ENCODE assay signal across 21 mouse cellular contexts in the genomic region with DNA sequence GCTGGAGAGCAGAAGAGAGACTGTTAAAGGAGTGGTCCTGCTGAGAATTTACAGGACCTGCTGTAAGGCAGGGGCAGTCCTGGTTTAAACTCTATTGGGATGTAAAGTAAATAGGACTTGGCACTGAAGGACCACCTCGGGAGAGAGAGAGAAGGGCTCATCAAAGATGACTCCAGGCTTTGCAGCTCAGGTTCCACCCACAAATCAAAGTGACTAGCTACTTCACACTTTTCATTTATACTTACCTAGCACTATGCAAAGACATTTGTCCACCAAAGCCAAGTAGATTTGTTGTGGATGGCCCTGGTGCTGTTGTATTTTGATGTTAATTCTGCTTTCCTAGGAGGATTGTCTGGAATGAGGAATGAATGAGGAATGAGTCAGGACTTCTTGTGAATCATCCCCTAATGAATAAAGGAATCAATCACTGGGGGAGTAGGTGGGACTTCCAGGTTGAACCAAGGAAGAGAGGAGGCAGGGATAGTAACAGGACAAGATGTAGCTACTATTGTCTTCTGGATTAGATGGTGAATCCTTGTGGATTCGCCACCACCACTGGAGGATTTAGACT. TPM values are rescaled to one million over a fixed set of nuclear protein-coding genes. Genes with fewer than 3 reads are reported as not detected.
DNase-seq lines count a peak whose midpoint lies in the region; ATAC-seq lines count a peak whose summit lies in the region.
"Had no signal": no experiment of that assay in that cellular context is flagged by ENCODE, and none has a peak within 500 bp of the region (broad histone marks: within the 10 kb centered on the region; RNA-seq: fewer than 3 reads in every experiment).

No protein-coding gene starts in this region.

- H3K9ac ChIP-seq in midbrain, embryonic 11.5 days (ENCODE audit: low read length) = no peak overlapping the region
- no peak overlapping the region for H3K9ac ChIP-seq in midbrain, embryonic 13.5 days (replicated peaks)
- H3K9ac ChIP-seq: heart, embryonic 13.5 days; hindbrain, embryonic 13.5 days; intestine, embryonic 15.5 days had no signal

- H3K36me3 ChIP-seq in midbrain, embryonic 11.5 days (ENCODE audit: control insufficient read depth, insufficient read depth, low read length) = no peaks in the 10 kb centered on the region
- H3K36me3 ChIP-seq in midbrain, embryonic 13.5 days = no peaks in the 10 kb centered on the region
- H3K36me3 ChIP-seq: embryonic facial prominence, embryonic 10.5 days; forebrain, embryonic 10.5 days; heart, embryonic 13.5 days; hindbrain, embryonic 13.5 days; intestine, embryonic 15.5 days had no signal

- H3K9me3 ChIP-seq in midbrain, embryonic 11.5 days (ENCODE audit: control insufficient read depth, low read length) = no peaks in the 10 kb centered on the region
- no peaks in the 10 kb centered on the region for H3K9me3 ChIP-seq in midbrain, embryonic 13.5 days
- H3K9me3 ChIP-seq: embryonic facial prominence, embryonic 10.5 days; forebrain, embryonic 10.5 days; heart, embryonic 13.5 days; hindbrain, embryonic 13.5 days; intestine, embryonic 15.5 days had no signal

- no peak for ATAC-seq in midbrain, embryonic 11.5 days (ENCODE audit: low FRiP score)
- no peak for ATAC-seq in midbrain, embryonic 13.5 days
- ATAC-seq: forebrain, embryonic 14.5 days; intestine, embryonic 15.5 days had no signal

- WGBS in midbrain, embryonic 11.5 days = 31% methylated on average over 2 of the region's 2 CpGs
- 39% methylated on average over 2 of the region's 2 CpGs for WGBS in midbrain, embryonic 13.5 days

- H3K4me1 ChIP-seq in midbrain, embryonic 11.5 days (ENCODE audit: control insufficient read depth, insufficient read depth, low read length) = no peaks in the 10 kb centered on the region
- no peaks in the 10 kb centered on the region for H3K4me1 ChIP-seq in midbrain, embryonic 13.5 days (replicated peaks)
- H3K4me1 ChIP-seq: forebrain, embryonic 10.5 days; heart, embryonic 13.5 days; hindbrain, embryonic 13.5 days; intestine, embryonic 15.5 days had no signal

- intact Hi-C loops in heart, postnatal 25 days (cut with DNase I) = no loop called here

- H3K27me3 ChIP-seq in midbrain, embryonic 11.5 days (ENCODE audit: control insufficient read depth, insufficient read depth, low read length) = no peaks in the 10 kb centered on the region
- H3K27me3 ChIP-seq in midbrain, embryonic 13.5 days = no peaks in the 10 kb centered on the region
- H3K27me3 ChIP-seq: heart, embryonic 13.5 days; hindbrain, embryonic 13.5 days; intestine, embryonic 15.5 days had no signal

- DNase-seq in midbrain, embryonic 11.5 days (ENCODE audit: low spot score, missing footprints) = peak; percentile 41
- DNase-seq in Muller cell, postnatal 12 days (ENCODE audit: inconsistent ontology term) = peak; percentile 59
- DNase-seq in ZHBTc4 (ENCODE audit: low read depth, low spot score) = peak; percentile 90
- no peak for DNase-seq in heart, postnatal 25 days (ENCODE audit: low spot score)
- no peak for DNase-seq in thymus, postnatal 10 days (ENCODE audit: low spot score in 2 of 2)
- no peak for DNase-seq in kidney, adult 9 months
- DNase-seq: adrenal gland, postnatal 14 days; cerebellum, adult 18-20 months; cerebellum, adult 9-11 months; gastrocnemius, postnatal 36 days; heart, adult 11 months; heart, postnatal 4 days; kidney, adult 18-20 months had no signal

- H3K4me3 ChIP-seq in midbrain, embryonic 11.5 days (ENCODE audit: low read depth, low read length) = no peak overlapping the region
- no peak overlapping the region for H3K4me3 ChIP-seq in midbrain, embryonic 13.5 days (replicated peaks)
- H3K4me3 ChIP-seq: embryonic facial prominence, embryonic 10.5 days; erythroblast, embryonic 14.5 days; forebrain, embryonic 10.5 days; heart, embryonic 13.5 days; hindbrain, embryonic 13.5 days; intestine, embryonic 15.5 days had no signal

- H3K4me2 ChIP-seq in midbrain, embryonic 11.5 days = no peak overlapping the region
- no peak overlapping the region for H3K4me2 ChIP-seq in midbrain, embryonic 13.5 days (replicated peaks)
- H3K4me2 ChIP-seq: heart, embryonic 13.5 days; hindbrain, embryonic 13.5 days; intestine, embryonic 15.5 days had no signal

- H3K27ac ChIP-seq in midbrain, embryonic 11.5 days (ENCODE audit: low read depth, low read length) = no peak overlapping the region
- no peak overlapping the region for H3K27ac ChIP-seq in midbrain, embryonic 13.5 days
- H3K27ac ChIP-seq: embryonic facial prominence, embryonic 10.5 days; forebrain, embryonic 10.5 days; heart, embryonic 13.5 days; hindbrain, embryonic 13.5 days; intestine, embryonic 15.5 days had no signal

RNA-seq across cellular contexts. Expression of gene Mmadhc, which starts 31.3 kb away (rescaled TPM):
- polyA plus RNA-seq in midbrain, embryonic 11.5 days (2014; fragmentation: Nextera tagmentation; extraction: Ambion mirVana) = 172 and 177 TPM in 2 replicates
- polyA plus RNA-seq in midbrain, embryonic 13.5 days (2015; fragmentation: Nextera tagmentation; extraction: Ambion mirVana) = 158 and 159 TPM in 2 replicates
- total RNA-seq in heart, postnatal 25 days (2021) = 100 to 1,000 TPM; 161 to 168 TPM

Comparison
In these comparisons a context has a peak if more than half of its experiments do, and no peak if none do; other contexts are left out.
1. DNase-seq: peak in midbrain, embryonic 11.5 days (single experiment), Muller cell, postnatal 12 days (single experiment) and ZHBTc4 (single experiment); none in heart, postnatal 25 days (single experiment), thymus, postnatal 10 days (0 of 2) and kidney, adult 9 months (single experiment).